Mouse (Mus musculus) mesoderm, embryonic 11.5 days (tissue): ENCODE results near the gene Tmem59l.

Source experiments
- DNase-seq: peaks from one replicate; pipeline ENCODE4 v3.0.0-alpha.2; 2012; ENCODE audit warnings: low read depth, low spot score

Gene Tmem59l

DNA sequence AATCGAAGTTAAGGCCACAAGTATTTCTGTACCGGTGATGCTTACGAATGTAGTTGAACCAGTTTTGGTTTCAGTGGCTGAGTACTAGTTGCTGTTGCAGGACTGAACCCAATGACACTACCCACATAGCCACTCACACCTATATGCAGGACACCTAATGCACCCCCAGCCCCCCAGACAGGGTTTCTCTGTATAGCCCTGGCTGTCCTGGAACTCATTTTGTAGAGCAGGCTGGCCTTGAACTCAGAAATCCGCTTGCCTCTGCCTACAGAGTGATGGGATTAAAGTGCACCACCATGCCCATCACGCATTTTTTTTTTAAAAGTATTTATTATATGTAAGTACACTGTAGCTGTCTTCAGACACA is 19.9 kb upstream of the Tmem59l start:
- no peak for DNase-seq

- DNase-seq: peak; percentile 94
These were observed 19.3 kb upstream of the Tmem59l start, which contains the start of gene Rex1bd for GRCm38 (mm10) chr8:70506328-70507026. Gene Rex1bd (minus strand): TSS chr8:70506752.

GRCm38 (mm10) chr8:70505698-70506327 is 18.7 kb upstream of the Tmem59l start:
- DNase-seq: no peak

GRCm38 (mm10) chr8:70504851-70505250 is 17.7 kb upstream of the Tmem59l start:
- DNase-seq: peak; percentile 85

DNA sequence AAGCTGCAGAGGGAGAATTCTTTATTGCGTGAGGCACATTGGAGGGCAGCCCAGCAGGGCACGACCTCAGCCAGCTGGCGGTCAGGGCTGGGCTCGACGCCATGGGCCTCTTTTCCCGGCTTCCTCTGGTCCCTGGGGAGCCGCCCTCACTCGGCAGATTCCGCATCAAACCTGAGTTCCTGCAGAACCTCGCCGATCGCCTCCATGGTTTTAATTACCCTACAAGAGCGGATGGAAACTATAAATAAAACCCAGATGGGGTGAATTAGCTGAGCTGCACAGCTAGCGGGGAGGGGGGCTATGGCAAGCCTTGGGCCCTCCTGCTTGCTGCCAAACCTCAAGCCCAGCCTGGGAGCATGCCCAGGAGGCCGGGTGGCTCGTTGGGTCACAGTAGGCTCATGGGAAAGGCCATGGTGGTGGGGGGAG is 17.1 kb upstream of the Tmem59l start:
- DNase-seq: peak; percentile 62

- DNase-seq: peak; percentile 76
These were observed 16.0 kb upstream of the Tmem59l start for GRCm38 (mm10) chr8:70503062-70503750.

GRCm38 (mm10) chr8:70502540-70502939 is 15.4 kb upstream of the Tmem59l start:
- no peak for DNase-seq

- no peak for DNase-seq
These were observed 14.8 kb upstream of the Tmem59l start for GRCm38 (mm10) chr8:70501820-70502529.

DNA sequence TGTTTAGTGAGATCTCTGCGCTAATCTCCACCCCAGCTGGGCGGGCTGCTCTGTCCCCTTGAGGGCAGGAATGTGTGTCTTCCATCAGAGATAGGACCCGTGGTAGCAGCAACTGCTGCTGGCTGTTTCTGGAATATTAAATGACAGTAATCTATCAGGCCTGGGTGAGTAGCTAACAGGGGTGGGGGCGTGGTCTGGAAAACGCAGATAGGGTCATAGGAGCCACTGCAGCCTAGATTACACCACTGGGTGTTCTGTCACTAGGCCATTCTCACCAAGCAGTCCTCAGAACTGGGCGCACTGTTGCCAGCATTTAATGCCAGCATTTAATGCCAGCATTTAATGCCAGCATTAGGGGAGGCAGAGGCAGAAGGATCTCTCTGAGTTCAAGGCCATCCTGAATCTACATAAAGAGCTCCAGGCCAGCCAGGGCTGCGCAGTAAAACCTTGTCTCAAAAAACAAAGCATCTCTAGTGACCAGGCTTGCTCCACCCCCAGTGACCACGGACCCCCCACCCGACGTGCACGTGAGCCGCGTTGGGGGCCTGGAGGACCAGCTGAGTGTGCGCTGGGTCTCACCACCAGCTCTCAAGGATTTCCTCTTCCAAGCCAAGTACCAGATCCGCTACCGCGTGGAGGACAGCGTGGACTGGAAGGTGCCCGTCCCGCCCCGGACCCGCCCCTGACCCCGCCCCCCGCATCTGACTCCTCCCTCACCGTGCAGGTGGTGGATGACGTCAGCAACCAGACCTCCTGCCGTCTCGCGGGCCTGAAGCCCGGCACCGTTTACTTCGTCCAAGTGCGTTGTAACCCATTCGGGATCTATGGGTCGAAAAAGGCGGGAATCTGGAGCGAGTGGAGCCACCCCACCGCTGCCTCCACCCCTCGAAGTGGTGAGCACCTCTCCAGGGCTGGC is 13.5 kb upstream of the Tmem59l start:
- no peak for DNase-seq

DNA sequence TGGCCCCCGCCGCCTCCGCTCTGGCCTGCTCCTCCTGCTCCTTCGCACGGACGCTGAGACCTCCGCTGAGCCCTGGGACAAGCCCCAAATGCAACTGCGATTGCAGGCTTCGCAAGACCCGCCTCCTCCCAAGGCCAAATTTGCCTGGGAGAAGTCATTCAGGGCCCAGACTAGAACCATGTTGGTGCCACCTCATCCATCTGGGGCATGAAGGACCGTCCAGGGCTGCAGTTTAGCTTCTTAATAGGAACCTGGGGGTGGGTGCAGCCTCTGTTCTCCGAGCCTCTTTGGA is 8.6 kb upstream of the Tmem59l start:
- DNase-seq: no peak

DNA sequence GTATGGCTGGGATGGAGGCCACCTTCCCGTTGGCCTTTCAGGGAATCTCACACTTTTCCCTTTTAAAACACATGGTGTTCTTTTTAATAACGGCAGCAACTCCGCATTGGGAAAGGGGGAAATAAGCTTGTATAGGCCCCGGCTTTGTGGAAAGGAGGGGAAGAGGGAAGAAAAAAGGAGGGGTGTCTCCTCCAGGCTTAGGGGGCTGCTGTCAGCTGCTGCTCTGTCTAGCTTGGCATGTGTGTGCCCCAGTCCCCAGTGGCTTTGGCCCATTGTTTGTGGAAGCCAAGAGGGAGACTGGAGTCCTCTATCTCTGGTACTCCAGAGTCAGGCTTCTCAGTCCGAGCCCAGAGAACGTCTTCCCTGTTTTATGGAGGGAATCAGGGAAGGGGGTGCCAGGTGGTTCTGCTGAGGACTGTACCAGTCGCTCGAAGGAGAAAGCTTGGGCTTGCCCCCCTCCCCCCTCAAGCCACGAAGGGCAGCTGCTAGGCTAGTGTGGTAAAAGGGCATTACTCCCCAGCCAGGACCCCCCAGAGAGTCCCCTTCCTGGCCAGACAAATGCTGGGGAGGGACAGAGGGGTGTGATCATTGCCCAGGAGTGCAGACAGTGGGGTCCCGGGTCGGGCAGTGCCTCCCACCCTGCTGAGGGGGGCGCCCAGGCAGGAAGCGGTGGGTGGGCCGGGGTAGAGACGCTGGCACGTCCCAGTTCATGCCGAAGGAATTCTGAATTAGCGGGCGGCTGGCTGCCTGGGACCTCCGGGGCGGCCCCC is 8.0 kb upstream of the Tmem59l start:
- DNase-seq: no peak

GRCm38 (mm10) chr8:70494416-70494945 is 7.3 kb upstream of the Tmem59l start:
- DNase-seq: no peak

DNA sequence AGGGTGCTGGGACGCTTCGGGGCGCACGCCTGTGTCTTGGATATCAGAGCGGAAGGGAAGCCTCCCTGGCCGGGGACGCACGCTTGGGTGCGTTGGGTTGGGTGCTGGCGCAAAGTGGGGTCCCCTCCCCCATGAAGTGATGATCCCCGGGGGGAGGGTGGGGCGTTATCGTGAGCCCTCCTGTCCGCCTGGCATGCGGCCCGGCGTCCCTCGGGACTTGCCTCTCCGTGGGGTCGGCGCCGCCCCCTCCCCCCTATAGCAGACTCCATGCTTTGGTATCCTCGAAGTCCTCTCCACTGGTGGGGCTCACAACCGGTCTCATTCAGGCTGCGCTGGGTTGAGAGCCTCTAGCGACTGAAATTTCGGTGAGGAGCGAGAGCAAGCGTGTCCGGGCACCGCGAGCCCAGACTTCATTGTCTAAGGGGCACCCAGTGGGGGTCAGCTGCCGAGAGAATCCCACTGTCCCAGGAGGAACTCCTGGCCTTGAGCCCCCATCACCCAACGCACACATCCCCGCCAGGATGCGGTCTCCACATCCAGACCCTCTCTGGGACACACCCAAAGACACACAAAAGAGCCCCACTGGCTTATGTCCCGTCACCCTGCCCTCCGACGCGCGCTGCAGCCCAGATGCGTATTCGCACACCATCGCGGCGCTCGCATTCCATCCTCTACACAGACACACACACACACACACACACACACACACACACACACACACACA is 6.7 kb upstream of the Tmem59l start:
- no peak for DNase-seq

GRCm38 (mm10) chr8:70492664-70493640 is 5.8 kb upstream of the Tmem59l start, which contains the start of gene Crlf1:
Gene Crlf1 (plus strand): TSS chr8:70493158.
- DNase-seq: no peak

DNA sequence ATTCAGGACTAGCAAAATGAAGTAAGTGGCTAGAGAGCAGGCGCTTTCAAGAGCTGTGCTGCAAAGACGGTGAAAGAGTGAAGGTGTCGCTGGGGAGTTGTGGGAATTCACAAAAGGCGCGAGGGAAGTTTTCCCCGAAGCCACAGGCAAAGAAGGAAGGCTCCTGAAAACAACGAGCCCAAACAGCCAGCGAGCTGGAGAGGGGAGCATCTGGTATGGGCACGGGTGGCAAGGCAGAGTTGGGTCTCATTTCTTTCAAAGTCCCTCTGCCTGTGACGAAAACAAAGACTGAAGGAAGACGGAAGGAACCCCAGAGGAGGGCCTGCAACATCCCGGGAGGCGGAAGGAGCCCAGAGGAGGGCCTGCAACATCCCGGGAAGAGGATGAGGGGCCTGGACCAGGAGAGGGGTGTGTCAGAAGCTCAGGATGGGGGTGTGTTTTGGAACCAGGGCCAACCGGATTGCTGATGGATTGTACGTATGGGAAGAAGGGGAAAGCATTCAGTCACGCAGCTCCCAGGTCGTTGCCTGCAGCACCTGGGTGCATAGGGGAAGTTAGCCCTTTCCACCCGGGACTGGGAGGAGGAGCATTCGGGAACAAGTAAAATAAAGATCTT is 3.8 kb upstream of the Tmem59l start:
- no peak for DNase-seq

DNA sequence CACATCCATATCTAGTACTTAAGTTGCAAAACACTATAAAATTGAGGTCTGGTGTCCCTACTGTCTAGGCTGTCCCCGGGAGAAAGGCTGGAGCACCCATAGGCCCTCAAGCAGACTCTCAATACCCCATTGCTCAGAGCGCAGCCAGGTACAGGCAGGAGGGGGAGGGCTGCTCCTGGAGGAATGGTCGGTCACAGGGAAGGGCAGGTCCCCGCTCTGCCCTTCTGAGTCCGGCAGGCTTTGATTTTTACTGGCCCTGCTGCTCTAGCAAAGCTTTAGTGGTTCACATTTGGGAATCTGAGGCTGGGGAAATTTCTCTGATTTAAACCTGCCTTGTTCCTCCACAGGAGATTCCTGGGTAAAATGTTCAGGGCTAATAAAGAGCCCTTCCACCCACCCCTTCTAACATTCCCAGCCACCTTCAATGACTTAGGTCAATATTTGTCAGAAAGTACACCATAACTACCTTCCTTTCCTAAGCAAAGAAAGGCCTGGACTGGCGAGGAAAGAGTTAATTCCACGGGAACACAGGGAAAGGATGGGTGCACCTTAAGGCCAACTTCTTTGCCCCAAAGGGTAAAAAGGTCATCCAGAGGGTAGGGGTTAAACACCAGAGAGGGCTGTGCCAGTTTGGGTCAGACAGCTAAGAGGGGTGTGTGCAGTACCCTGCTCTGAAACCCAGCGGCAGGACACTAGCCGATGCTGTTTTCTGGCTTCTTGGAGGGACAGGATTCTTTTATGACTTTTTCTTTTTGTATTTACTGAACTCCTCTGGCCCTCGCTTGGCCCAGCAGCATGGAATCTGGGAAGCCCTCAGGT is 3.1 kb upstream of the Tmem59l start:
- no peak for DNase-seq

- no peak for DNase-seq
These were observed 2.4 kb upstream of the Tmem59l start for GRCm38 (mm10) chr8:70489576-70489975.
